Mouse (Mus musculus) thymus, adult 2 months (tissue): Measurements from ENCODE around the gene Klhl2. TPM values are rescaled to one million over a fixed set of nuclear protein-coding genes. Genes with fewer than 3 reads are reported as not detected.

ENCODE experiments used
- DNase-seq: peaks from one replicate; pipeline ENCODE4 v3.0.0; 2021
- H3K27ac ChIP-seq: fragments of 200-500 bp; 2 replicates; pipeline ENCODE4 v1.5.1; 2012; ENCODE audit warnings: low read length, control low read depth; ENCODE audit not compliant: control insufficient read depth, insufficient read depth
- H3K27me3 ChIP-seq: fragments of 200-500 bp; 2 replicates; pipeline ENCODE4 v1.6.1; 2012; ENCODE audit warnings: mild to moderate bottlenecking, low read length, moderate library complexity, mixed read lengths; ENCODE audit not compliant: control insufficient read depth, insufficient read depth
- H3K36me3 ChIP-seq: fragments of 200-500 bp; 2 replicates; pipeline ENCODE4 v1.6.1; 2012; ENCODE audit warnings: mild to moderate bottlenecking, low read length, moderate library complexity; ENCODE audit not compliant: control insufficient read depth, insufficient read depth
- H3K4me1 ChIP-seq: fragments of 200-500 bp; replicated peaks from 2 replicates; pipeline ENCODE4 v1.6.1; 2012; ENCODE audit warnings: low read length; ENCODE audit not compliant: control insufficient read depth, insufficient read depth
- H3K4me3 ChIP-seq: fragments of 200-500 bp; 2 replicates; pipeline ENCODE4 v1.5.1; 2012; ENCODE audit warnings: mild to moderate bottlenecking, low read length, control low read depth, moderate library complexity; ENCODE audit not compliant: control insufficient read depth, insufficient read depth
- CTCF ChIP-seq: fragments of 200-500 bp; IDR thresholded peaks from 2 replicates; pipeline ENCODE4 v1.5.1; 2012; ENCODE audit warnings: mild to moderate bottlenecking, control low read depth, low read length, moderate library complexity, borderline replicate concordance; ENCODE audit not compliant: control insufficient read depth, poor library complexity, insufficient read depth; ENCODE audit errors: extremely low read depth
- POLR2A ChIP-seq: fragments of 200-500 bp; IDR thresholded peaks from 2 replicates; pipeline ENCODE4 v1.6.1; 2012; ENCODE audit warnings: mild to moderate bottlenecking, low read length, control low read depth, moderate library complexity; ENCODE audit not compliant: control insufficient read depth, poor library complexity, insufficient read depth; ENCODE audit errors: extremely low read depth
- WGBS: fragments of 180-500 bp; shearing (Covaris S2); methylation state at CpG from one replicate; pipeline ENCODE4 v1.1.7; 2018; 5-methylcytosine and 5-hydroxymethylcytosine counted together
- polyA plus RNA-seq: library from polyadenylated mRNA; depleted of rRNA; stranded (reverse); fragments of >200 nt; gene quantifications from 2 replicates; pipeline ENCODE4 v1.2.3, GENCODE M21; 2012; rRNA removed

The Klhl2 gene
- 7.5 and 8.2 TPM in 2 replicates for polyA plus RNA-seq

DNA sequence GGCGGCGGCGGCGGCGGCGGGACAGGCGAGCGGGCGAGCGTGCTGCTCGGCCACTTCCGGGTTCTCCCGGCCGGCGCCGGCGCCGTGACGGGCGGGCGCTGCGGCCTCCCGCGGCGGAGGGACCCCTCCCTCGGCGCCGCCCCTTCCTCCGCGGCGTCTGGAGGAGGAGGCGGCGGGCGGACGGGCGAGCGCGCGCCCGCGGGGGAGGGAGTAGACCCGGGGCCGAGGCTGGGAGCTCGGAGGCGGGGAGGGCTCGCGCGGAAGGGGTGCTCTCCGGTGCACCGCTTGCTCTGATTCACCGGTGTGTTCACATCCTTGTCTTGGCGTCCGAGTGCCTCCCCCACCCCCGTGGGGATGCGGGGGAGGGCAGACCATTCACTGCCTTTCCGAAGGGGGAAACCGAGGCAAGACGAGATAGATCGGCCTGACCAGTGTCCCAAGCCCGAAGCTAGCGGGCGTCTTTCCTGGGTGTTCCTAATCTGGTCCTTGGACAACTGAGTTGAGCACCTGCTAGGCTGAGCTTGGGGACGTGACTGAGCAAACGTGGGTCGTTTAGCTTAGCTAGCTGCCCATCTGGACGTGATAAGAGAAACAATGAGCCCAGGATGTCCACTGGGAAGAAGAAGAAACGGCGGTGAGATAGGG lies at the start of gene Klhl2:
Klhl2 (minus strand) TSS at position 121 of the 645 bp plus-strand sequence.
- H3K27ac ChIP-seq = no peak within 1 kb of the TSS
- peak; percentile 72 for DNase-seq
- H3K27me3 ChIP-seq = no peaks in the 10 kb centered on the region; the same call in 1 of the 2 replicates
- no peaks in the 10 kb centered on the region for H3K36me3 ChIP-seq
- H3K4me1 ChIP-seq = peaks cover 10% of the 10 kb centered on the region
- peak within 1 kb of the TSS; percentile 73 for H3K4me3 ChIP-seq
- TF ChIP-seq POLR2A (peak; percentile 47), CTCF (no peak; the same call in 1 of the 2 replicates)
- WGBS = under 1% methylated on average over 53 of the region's 68 CpGs

DNA sequence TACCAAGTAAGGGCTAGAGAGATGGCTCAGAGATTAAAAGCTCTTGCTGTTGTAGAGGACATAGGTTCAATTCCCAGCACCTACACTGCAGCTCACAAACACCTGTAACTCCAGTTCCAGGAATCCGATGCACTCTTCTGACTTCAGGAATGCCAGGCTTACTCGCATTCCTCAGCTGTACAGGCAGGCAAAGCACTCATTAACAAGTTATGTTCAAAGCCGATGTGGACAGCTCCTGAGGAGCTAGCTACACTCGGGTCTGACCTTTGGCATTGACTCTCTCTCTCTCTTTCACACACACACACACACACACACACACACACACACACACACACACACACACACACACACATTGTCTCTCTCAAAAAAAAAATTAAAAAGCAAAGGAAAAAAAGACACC lies 48.9 kb upstream of the Klhl2 start:
- WGBS = 89% methylated on average over 4 of the region's 4 CpGs
- no peak for DNase-seq

DNA sequence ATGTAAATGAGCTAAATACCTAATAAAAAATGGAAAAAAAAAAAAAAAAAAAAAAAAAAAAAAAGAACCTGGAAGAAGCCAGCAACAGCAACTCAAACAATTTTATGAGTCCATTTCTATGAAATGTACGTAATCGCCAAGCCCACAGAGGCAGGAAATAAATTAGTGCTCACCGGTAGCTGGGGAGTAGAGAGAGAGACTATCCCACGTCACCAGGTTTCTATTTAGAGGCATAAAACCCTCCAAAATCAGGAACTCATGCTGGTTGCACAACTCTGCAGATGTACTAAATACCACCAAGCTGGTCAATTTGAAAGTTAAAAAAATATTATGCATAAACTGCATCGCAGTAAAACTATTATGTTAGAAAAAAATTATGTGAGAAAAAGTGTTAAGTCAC lies 46.9 kb upstream of the Klhl2 start:
- H3K36me3 ChIP-seq = no peaks in the 10 kb centered on the region
- H3K4me3 ChIP-seq = no peak overlapping the region
- no peak for DNase-seq
- 18% methylated on average over 5 of the region's 5 CpGs for WGBS
- TF ChIP-seq CTCF = no peak
- no peak for TF ChIP-seq POLR2A
- H3K27me3 ChIP-seq = no peaks in the 10 kb centered on the region
- no peaks in the 10 kb centered on the region for H3K4me1 ChIP-seq
- no peak overlapping the region for H3K27ac ChIP-seq

More for the DNA sequence above, 48.9 kb upstream of the Klhl2 start:
- Histone ChIP-seq H3K27ac (no peak overlapping the region), H3K4me1 (no peaks in the 10 kb centered on the region), H3K36me3 (no peaks in the 10 kb centered on the region), H3K4me3 (no peak overlapping the region), H3K27me3 (no peaks in the 10 kb centered on the region)
- no peak for TF ChIP-seq CTCF
- no peak for TF ChIP-seq POLR2A

DNA sequence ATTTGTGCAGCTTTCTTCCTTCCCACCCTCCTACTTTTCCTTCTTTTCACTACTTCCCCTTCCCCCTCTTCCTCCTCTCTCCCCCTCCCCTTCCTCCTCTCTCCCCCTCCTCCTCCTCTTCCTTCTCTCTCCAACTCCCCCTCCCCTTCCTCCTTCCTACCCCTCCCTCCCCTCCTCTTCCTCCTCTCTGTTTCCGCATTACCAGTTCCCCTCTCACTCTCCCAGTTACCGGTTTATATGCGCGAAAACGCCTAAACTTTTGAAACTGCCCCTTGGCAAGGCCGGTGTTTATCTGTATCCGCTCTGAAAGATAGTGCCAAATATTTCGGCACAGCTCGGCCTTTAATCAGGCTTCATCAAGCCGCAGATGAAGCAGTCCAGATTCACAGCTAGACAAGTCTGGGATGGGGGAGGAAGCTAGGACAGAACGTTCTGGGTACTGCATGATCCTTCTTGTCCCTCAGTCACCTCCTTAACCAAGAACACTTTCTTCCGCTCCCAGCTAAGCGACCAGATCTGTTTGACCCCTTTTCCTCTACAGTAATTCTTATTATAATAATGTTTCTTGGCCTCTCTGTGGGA lies 30.9 kb upstream of the Klhl2 start:
- no peaks in the 10 kb centered on the region for H3K27me3 ChIP-seq
- TF ChIP-seq CTCF = no peak
- TF ChIP-seq POLR2A = no peak
- H3K27ac ChIP-seq = no peak overlapping the region
- DNase-seq = no peak
- 0 out of 2 replicates have a peak, but pooled peaks cover 3% of the 10 kb centered on the region for H3K4me1 ChIP-seq
- 61% methylated on average over 13 of the region's 13 CpGs for WGBS
- no peak overlapping the region for H3K4me3 ChIP-seq
- no peaks in the 10 kb centered on the region for H3K36me3 ChIP-seq

DNA sequence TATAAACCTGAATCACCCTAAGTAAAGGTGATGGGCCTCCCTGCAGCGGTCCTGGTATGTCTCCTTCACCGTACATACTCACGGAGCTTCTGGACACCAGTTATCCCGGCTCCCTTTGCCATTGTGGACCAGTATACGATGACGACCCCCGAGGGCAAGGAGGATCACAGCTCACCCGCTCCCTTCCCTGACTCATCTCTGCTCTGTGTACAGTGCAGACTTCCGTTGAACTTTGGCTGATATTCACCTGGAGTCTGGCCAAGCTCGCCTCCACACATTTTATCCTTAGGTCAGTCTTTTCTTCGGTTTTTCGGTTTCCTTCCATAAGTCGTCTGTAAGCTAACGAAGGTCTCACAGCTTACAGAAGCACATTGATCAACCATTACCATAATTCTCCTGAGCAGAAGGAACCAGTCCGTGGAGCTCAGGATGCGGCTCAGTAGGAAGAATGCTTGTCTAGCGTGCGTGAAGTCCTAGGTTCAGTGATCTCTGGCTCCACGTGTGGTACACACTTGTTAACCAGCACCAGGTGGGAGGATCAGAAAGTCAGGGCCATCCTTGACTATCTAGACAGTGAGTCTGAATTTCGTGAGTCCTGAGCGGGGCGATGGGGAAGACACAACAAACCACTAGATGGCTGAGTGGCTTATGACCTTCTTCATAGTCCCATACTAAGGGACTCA lies 28.0 kb upstream of the Klhl2 start:
- H3K27ac ChIP-seq = no peak overlapping the region
- H3K4me1 ChIP-seq = 0 out of 2 replicates have a peak, but pooled peaks cover 3% of the 10 kb centered on the region
- H3K4me3 ChIP-seq = no peak overlapping the region
- no peaks in the 10 kb centered on the region for H3K36me3 ChIP-seq
- 95% methylated on average over 22 of the region's 22 CpGs for WGBS
- DNase-seq = no peak
- H3K27me3 ChIP-seq = no peaks in the 10 kb centered on the region
- TF ChIP-seq POLR2A (no peak), CTCF (no peak)

DNA sequence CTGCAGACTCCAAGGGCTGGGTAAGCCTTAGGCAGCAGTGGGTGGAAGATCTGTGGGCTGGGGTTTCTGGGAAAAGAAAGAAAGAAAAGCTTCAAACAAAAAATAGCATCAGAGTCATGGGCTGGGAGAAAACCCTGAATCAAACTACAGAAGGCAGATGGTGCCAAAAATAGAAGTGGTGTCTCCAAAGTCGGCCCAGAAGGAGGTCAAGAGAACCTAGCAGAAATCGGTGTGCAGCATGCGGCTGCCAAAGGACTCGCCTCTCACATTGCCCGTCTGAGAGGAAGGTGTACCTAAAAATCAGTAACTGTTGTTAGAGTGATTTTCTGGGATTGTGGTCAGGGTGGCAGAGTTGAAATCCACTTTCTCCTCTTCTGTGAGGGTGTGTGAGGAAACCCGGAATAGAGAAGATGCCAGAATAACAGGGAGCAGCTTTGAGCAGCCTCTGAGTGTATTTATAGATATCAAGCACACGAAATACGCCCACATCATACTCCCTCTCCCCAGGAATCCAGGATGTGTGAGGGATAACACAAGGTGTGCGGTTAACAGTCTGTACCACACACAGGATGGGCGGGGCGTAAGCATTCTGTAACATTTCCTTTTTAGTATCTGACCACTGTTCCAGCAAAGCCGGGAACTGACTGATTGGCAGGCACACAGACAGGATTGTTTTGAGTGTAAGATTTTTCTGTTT lies 21.8 kb upstream of the Klhl2 start:
- DNase-seq = peak; percentile 11

More for the DNA sequence above, 21.8 kb upstream of the Klhl2 start:
- Histone ChIP-seq H3K36me3 (no peaks in the 10 kb centered on the region), H3K27me3 (no peaks in the 10 kb centered on the region), H3K4me3 (no peak overlapping the region), H3K4me1 (peaks cover 7% of the 10 kb centered on the region; the same call in 1 of the 2 replicates), H3K27ac (no peak overlapping the region)
- 6% methylated on average over 12 of the region's 12 CpGs for WGBS
- no peak for TF ChIP-seq POLR2A
- TF ChIP-seq CTCF = no peak
